Mouse (Mus musculus): ENCODE data around the gene Tcf7l1.

Tcf7l1 gene

GRCm38 (mm10) chr6:72660391-72660720 lies 128.7 kb downstream of the Tcf7l1 start:
- in situ Hi-C loops (cut with MboI) = no loop called here

GRCm38 (mm10) chr6:72659717-72660390 lies 129.2 kb downstream of the Tcf7l1 start:
- in situ Hi-C loops (cut with MboI) = no loop called here

GRCm38 (mm10) chr6:72658006-72658405 lies 131.0 kb downstream of the Tcf7l1 start:
- in situ Hi-C loops (cut with MboI) = no loop called here

DNA sequence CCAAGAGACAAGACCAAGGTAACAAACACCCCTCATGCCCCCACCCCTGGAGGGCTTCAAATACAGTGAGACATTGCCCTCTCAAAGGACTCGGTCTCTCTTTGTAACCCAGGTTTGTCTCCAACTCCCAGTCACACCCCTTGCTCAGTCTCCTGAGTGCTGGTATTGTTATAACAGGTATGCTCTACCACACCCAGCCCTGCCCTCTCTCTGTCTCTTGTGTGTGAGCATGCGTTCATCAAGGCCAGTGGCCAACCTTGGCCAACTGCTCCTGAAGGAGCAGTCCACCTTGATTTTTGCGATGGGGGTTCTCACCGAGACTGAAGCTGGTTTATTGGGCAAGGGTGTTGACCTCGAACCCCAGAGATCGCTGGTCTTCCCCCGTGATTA lies 133.0 kb downstream of the Tcf7l1 start:
- in situ Hi-C loops (cut with MboI) = no loop called here

DNA sequence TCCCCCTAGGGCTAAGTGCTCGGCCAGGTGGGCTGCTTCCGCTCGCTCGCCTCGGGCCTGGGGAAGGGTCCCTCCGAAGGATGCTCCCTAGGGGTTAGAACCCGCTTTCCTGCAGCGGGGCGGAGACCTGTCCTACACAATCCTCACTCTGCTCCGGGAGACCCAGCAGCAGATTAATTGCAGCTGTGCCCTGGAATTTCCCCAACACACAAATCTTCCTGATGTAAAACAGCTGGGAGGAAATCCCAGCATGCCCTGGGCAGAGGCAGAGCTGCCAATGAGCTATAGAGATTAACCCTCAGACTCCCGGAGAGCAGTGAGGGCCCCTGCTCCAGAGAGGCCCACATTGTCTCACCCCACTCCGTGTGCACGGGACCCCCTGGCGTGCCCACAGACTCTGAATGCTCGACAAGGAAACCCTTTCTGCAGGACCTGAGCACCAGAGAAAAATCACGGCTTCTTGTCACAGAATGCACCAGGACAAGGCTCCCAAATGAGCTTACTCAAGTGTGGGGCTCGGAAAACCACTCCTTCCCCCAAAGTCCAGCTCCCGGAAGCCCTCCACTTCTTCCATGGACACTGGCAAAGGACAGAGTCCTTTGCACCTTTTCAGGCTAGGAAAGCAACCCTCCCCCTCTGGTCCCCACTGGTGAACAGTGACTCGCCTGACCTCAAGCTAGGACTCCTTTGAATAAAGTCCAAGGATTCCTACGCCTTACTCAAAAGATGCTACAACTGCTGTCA lies 133.6 kb downstream of the Tcf7l1 start:
- in situ Hi-C loops (cut with MboI) = no loop called here

GRCm38 (mm10) chr6:72654355-72654754 lies 134.7 kb downstream of the Tcf7l1 start:
- in situ Hi-C loops (cut with MboI) = no loop called here

- in situ Hi-C loops (cut with MboI) = no loop called here
Measured at GRCm38 (mm10) chr6:72653419-72653818, 135.6 kb downstream of the Tcf7l1 start.

DNA sequence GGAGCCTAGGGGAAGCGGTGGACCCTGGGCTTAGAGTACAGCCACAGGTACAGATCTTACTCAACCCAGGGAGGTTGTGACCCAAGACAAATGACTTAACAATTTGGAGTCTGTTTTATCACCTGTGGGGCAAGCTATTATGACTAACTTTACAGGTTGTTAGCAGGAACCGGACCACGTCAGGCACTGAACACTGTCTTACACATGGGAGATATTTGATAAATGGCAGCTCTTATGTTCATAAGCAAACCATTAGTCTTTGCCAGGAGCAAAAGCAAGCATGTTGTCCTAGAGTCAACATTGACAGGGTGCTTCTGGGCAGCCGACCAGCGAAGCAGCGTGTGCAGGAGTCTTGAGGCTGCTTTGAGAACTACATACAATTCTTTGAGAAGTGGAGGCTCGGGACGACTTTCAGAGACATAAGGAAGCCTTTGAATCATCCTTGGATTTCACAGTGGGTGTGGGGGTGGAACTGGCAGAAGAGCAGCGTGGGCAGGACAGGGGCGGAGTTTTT lies 138.7 kb downstream of the Tcf7l1 start:
- in situ Hi-C loops (cut with MboI) = no loop called here

DNA sequence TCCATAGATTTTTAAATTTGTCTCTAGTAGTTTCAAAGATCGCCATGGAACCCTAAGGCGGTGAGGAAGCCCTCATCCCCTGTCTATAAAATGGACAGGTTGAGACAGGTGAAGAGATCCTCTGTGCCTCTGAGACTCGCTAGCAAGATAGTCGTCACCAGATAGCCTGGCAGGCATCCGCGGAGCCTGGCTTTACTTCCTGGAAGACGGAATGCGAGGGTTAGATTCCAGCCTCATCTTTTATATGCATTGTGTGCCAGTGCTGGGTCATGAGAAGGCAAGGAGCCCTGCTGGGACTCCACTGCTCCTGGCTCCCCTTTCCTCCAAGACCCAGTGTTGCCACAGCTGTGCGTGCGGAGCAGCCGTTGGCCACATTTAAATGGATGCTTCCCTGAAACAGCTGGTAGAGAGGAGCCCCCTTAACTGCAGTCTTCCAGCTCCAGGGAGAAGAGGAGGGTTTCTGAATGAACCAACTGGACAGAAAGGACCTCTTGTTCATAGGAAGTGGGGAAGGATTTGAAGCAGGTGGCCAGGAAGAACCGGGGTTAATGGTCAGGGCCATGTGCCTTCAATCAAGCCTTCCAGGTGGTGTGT lies 141.0 kb downstream of the Tcf7l1 start:
- in situ Hi-C loops (cut with MboI) = no loop called here

GRCm38 (mm10) chr6:72647383-72647820 lies 141.7 kb downstream of the Tcf7l1 start:
- in situ Hi-C loops (cut with MboI) = no loop called here

DNA sequence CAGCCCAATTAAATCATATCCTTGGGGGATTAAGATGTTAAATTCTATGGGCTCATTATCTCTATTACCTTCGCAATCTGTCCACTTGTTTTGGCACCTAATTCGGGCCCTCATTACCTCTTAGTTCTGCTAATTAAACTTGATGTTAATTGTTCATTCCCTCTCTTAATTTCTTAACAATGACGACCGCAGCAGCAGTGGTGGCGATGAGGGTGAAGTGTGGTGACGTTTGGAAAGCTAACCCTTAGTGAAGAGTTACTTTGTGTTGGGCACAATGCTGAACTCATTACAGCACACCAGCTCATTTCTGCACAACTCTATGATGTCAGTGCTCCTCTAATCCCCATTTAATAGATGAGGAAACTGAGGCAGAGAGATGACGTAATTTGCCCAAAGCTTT lies 143.7 kb downstream of the Tcf7l1 start:
- in situ Hi-C loops (cut with MboI) = no loop called here

DNA sequence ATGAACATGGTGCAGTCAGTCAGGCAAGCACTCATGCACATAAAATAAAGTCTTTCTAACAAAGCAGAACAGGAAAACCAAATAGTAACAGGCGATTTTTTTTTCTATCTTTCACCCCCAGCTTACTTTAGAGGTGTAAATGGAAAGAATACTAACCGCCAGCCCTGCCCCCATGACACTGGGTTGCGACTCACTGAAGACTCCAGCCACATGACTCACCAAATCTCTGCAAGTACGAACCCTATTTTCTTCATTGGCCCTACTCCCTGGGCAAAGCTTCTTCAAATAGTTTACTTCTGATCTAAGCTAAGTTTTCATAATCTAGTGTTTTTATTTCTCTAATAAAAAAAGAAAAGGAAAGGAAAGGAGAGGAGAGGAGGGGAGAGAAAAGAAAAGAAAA lies 144.5 kb downstream of the Tcf7l1 start:
- in situ Hi-C loops (cut with MboI) = no loop called here

- in situ Hi-C loops (cut with MboI) = no loop called here
Measured at GRCm38 (mm10) chr6:72641218-72641954, 147.7 kb downstream of the Tcf7l1 start.

- in situ Hi-C loops (cut with MboI) = no loop called here
Measured at GRCm38 (mm10) chr6:72636940-72637339, 152.1 kb downstream of the Tcf7l1 start.

GRCm38 (mm10) chr6:72635760-72636431 lies 153.2 kb downstream of the Tcf7l1 start:
- in situ Hi-C loops (cut with MboI) = no loop called here

DNA sequence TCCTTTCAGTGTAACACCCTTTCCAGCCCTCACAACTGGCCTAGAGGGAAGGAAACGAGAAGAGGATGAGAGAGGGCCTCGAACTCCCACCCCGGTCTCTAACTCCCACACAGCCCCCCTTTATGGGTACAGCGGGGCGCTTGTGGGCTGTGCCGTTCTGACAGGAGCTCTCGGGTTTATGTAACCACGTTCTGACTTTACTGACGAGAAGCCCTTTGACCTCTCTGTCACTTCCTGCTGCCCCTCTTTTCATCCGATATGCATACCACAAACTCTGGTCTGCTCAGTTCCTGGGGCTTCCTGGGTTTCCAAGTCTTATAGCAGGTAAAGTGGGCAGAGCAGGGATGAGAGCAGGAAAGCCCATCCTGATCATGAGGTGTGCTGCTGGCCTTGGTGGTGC lies 154.7 kb downstream of the Tcf7l1 start:
- in situ Hi-C loops (cut with MboI) = no loop called here

DNA sequence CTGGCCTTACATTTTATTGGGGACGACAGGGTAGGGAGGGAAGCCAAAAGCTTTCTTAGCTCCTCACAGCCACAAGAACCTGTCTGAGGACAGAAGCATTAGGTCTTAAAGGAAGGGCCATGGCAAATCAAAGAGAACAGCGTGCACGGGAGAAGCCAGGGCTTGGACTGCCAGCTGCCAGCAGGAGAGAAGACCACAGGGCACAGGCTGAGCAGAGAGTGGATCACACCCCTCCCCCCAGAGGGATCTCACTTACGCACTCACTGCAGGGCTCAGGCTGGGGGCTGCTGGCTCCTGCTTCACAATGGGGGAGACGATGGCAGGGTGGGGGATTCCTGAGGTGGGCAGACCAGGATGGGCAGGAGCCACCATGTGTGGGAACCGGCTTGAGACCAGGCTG lies 157.4 kb downstream of the Tcf7l1 start:
- in situ Hi-C loops (cut with MboI) = no loop called here

DNA sequence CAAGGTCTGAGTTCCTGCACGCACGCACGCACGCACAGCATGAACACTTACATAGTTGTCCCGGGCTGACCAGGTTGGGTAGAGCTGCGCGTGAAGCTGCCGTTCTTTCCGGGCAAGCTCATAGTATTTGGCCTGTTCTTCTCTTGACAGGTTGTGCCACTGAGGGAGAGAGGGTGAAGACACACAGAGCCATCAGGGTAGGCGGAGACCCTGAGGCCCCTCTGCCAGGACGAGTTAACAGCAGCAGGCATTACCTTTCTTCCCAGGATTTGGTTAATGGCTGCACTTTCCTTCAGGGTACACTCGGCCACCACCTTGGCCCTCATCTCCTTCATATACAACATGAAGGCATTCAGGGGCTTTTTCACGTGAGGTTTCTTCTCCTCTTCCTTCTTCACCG lies 158.1 kb downstream of the Tcf7l1 start:
- in situ Hi-C loops (cut with MboI) = no loop called here

DNA sequence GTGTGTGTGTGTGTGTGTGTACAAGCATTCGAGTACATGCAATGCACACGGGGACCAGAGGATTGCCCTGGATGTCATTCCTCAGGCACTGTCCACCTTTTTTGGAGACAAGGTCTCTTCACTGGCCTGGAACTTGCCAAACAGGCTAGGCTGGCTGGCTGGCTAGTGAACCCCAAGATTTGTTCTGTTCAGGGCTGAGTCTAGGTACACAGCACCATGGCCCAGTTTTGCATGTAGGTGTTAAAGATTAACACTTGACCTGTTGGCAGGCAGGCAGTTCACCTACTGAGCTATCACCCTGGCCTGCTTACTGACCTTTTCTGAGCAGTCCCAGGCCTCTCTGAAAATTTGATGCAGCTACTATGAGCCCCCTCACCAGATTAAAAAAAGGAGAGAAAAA lies 158.7 kb downstream of the Tcf7l1 start:
- in situ Hi-C loops (cut with MboI) = no loop called here

GRCm38 (mm10) chr6:72627276-72627675 lies 161.8 kb downstream of the Tcf7l1 start:
- in situ Hi-C loops (cut with MboI) = no loop called here

DNA sequence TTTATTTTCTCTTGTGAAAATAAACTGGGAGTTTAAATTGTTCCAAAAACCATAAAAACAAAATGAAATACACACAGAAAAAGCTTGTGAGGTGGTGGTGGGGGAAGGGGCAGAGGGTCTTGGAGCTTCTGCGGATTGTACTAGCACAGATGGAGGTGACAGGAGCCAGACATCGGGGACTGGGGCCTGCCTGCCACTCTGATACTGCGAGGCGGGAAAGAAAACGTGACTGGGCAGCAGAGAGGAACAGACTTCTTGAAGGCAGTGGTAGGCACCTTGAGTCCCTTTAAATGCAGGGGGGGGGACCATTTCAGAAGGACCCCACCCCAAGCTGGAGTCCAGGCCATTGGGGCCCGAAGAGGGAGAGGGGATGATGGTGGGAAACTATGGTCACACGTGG lies 162.7 kb downstream of the Tcf7l1 start:
- in situ Hi-C loops (cut with MboI) = no loop called here
